Mouse (Mus musculus) macrophage (primary cell): ENCODE data around the gene Cdc45. TPM values are rescaled to one million over a fixed set of nuclear protein-coding genes. Genes with fewer than 3 reads are reported as not detected.

Experiments used
- H3K27ac ChIP-seq: fragments of 350-480 bp; formaldehyde crosslinking; 2 replicates; pipeline ENCODE4 v1.9.0; 2021
- H3K36me3 ChIP-seq: fragments of 350-480 bp; formaldehyde crosslinking; 2 replicates; pipeline ENCODE4 v1.9.0; 2021; ENCODE audit errors: inconsistent target
- H3K4me3 ChIP-seq: fragments of 350-480 bp; formaldehyde crosslinking; 2 replicates; pipeline ENCODE4 v1.9.0; 2021; ENCODE audit errors: inconsistent target
- H3K79me2 ChIP-seq: fragments of 350-480 bp; formaldehyde crosslinking; 2 replicates; pipeline ENCODE4 v1.9.0; 2021; ENCODE audit errors: inconsistent target
- WGBS: methylation state at CpG from one replicate; pipeline ENCODE4 v1.1.7; 2026; ENCODE audit warnings: inconsistent platforms; ENCODE audit not compliant: missing documents; 5-methylcytosine and 5-hydroxymethylcytosine counted together
- polyA plus RNA-seq: library from polyadenylated mRNA; stranded (reverse); fragments of 250-400 nt; gene quantifications from 3 replicates; pipeline ENCODE4 v1.2.4, GENCODE M21; 2018; ENCODE audit warnings: inconsistent platforms

Gene Cdc45
- polyA plus RNA-seq, 1 experiment from 2014 or later: 4.9 TPM

GRCm38 (mm10) chr16:18777101-18778080 lies 34.4 kb downstream of the Cdc45 start:
- 9% methylated on average over 80 of the region's 80 CpGs for WGBS
- Histone ChIP-seq H3K27ac (no peak overlapping the region), H3K36me3 (no peaks in the 10 kb centered on the region)

GRCm38 (mm10) chr16:18776556-18777100 lies 35.2 kb downstream of the Cdc45 start, which contains the start of gene Cldn5:
Gene Cldn5, plus strand, starts transcription at chr16:18776847.
- Histone ChIP-seq H3K27ac (no peak within 1 kb of the TSS), H3K36me3 (no peaks in the 10 kb centered on the region), H3K4me3 (no peak within 1 kb of the TSS), H3K79me2 (no peaks in the 10 kb centered on the region)
- WGBS: 27% methylated on average over 19 of the region's 19 CpGs

More at GRCm38 (mm10) chr16:18777101-18778080, 34.4 kb downstream of the Cdc45 start:
- H3K4me3 ChIP-seq: no peak overlapping the region
- H3K79me2 ChIP-seq: no peaks in the 10 kb centered on the region

GRCm38 (mm10) chr16:18775621-18776555 lies 35.9 kb downstream of the Cdc45 start:
- no peaks in the 10 kb centered on the region for H3K79me2 ChIP-seq
- H3K27ac ChIP-seq: no peak overlapping the region
- no peak overlapping the region for H3K4me3 ChIP-seq
- H3K36me3 ChIP-seq: no peaks in the 10 kb centered on the region
- 68% methylated on average over 18 of the region's 18 CpGs for WGBS

GRCm38 (mm10) chr16:18773936-18774335 lies 37.9 kb downstream of the Cdc45 start:
- Histone ChIP-seq H3K4me3 (no peak overlapping the region), H3K27ac (no peak overlapping the region), H3K36me3 (no peaks in the 10 kb centered on the region), H3K79me2 (no peaks in the 10 kb centered on the region)
- 100% methylated on average over 1 of the region's 2 CpGs for WGBS

GRCm38 (mm10) chr16:18769501-18769900 lies 42.3 kb downstream of the Cdc45 start:
- 100% methylated on average over 1 of the region's 1 CpGs for WGBS
- Histone ChIP-seq H3K79me2 (no peaks in the 10 kb centered on the region), H3K36me3 (no peaks in the 10 kb centered on the region), H3K27ac (no peak overlapping the region), H3K4me3 (no peak overlapping the region)

- H3K4me3 ChIP-seq: no peak overlapping the region
- no peaks in the 10 kb centered on the region for H3K79me2 ChIP-seq
- WGBS: 71% methylated on average over 4 of the region's 4 CpGs
- no peaks in the 10 kb centered on the region for H3K36me3 ChIP-seq
- H3K27ac ChIP-seq: no peak overlapping the region
These were observed 45.4 kb downstream of the Cdc45 start for GRCm38 (mm10) chr16:18766390-18766789.

GRCm38 (mm10) chr16:18762960-18763359 lies 48.8 kb downstream of the Cdc45 start:
- H3K79me2 ChIP-seq: no peaks in the 10 kb centered on the region
- H3K4me3 ChIP-seq: no peak overlapping the region
- WGBS: 85% methylated on average over 3 of the region's 3 CpGs
- no peak overlapping the region for H3K27ac ChIP-seq
- no peaks in the 10 kb centered on the region for H3K36me3 ChIP-seq

- Histone ChIP-seq H3K27ac (no peak overlapping the region), H3K4me3 (no peak overlapping the region), H3K79me2 (no peaks in the 10 kb centered on the region), H3K36me3 (no peaks in the 10 kb centered on the region)
- WGBS: 92% methylated on average over 4 of the region's 4 CpGs
These were observed 50.1 kb downstream of the Cdc45 start for GRCm38 (mm10) chr16:18761734-18762133.

- Histone ChIP-seq H3K79me2 (no peaks in the 10 kb centered on the region), H3K4me3 (no peak overlapping the region), H3K36me3 (no peaks in the 10 kb centered on the region), H3K27ac (no peak overlapping the region)
- 89% methylated on average over 10 of the region's 10 CpGs for WGBS
These were observed 59.8 kb downstream of the Cdc45 start for GRCm38 (mm10) chr16:18751885-18752499.

- 85% methylated on average over 11 of the region's 11 CpGs for WGBS
- Histone ChIP-seq H3K79me2 (no peaks in the 10 kb centered on the region), H3K27ac (no peak overlapping the region), H3K36me3 (no peaks in the 10 kb centered on the region), H3K4me3 (no peak overlapping the region)
These were observed 60.7 kb downstream of the Cdc45 start for GRCm38 (mm10) chr16:18751101-18751500.

- Histone ChIP-seq H3K36me3 (no peaks in the 10 kb centered on the region), H3K79me2 (no peaks in the 10 kb centered on the region), H3K27ac (no peak overlapping the region), H3K4me3 (no peak overlapping the region)
- WGBS: 90% methylated on average over 20 of the region's 20 CpGs
These were observed 65.3 kb downstream of the Cdc45 start for GRCm38 (mm10) chr16:18746268-18747122.

- Histone ChIP-seq H3K79me2 (no peaks in the 10 kb centered on the region), H3K4me3 (no peak overlapping the region), H3K36me3 (no peaks in the 10 kb centered on the region), H3K27ac (no peak overlapping the region)
These were observed 73.5 kb downstream of the Cdc45 start for GRCm38 (mm10) chr16:18738303-18738702.

GRCm38 (mm10) chr16:18733100-18733956 lies 78.5 kb downstream of the Cdc45 start:
- H3K4me3 ChIP-seq: peak overlapping the region; percentile 14

More at GRCm38 (mm10) chr16:18733100-18733956, 78.5 kb downstream of the Cdc45 start:
- Histone ChIP-seq H3K27ac (no peak overlapping the region), H3K79me2 (no peaks in the 10 kb centered on the region), H3K36me3 (no peaks in the 10 kb centered on the region)
- WGBS: 19% methylated on average over 19 of the region's 20 CpGs
